Mouse (Mus musculus): ENCODE data around the gene Fgd5.
"Not testable (repeated sequence)": the region's sequence is repeated elsewhere in the genome, so short reads cannot be mapped to it uniquely, and the experiment has no call there.

Gene Fgd5

GRCm38 (mm10) chr6:91978371-91979300 lies at the start of gene Fgd5:
Gene Fgd5 (plus strand): TSS chr6:91978878.
- DNase-seq (ENCODE audit: low read depth, low spot score) = no peak

GRCm38 (mm10) chr6:91931231-91931630 lies 47.4 kb upstream of the Fgd5 start:
- DNase-seq (ENCODE audit: low read depth, low spot score) = no peak

- DNase-seq (ENCODE audit: low read depth, low spot score) = no peak
Measured at GRCm38 (mm10) chr6:91938491-91938890, 40.2 kb upstream of the Fgd5 start.

DNA sequence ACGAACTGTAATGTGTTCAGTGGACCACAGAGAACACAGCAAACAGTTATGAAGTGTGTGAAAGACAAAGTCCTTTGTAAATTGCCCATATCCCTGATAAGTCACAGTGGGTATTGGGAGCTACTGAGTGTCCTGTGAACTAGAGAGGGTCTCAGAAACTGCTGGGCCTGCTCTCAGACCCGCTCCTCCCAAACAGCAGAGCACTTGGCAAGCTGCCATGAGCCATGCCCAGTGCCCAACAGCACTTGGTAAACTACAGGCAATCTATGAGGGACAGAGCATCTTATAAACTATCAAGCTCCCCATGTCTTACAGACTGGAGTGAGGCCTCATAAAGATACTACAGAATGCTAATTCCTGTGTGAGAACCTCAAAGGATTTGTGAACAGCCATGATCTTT lies 30.3 kb upstream of the Fgd5 start:
- no peak for DNase-seq (ENCODE audit: low read depth, low spot score)

- DNase-seq (ENCODE audit: low read depth, low spot score) = not testable (repeated sequence)
Measured at GRCm38 (mm10) chr6:91958015-91958414, 20.7 kb upstream of the Fgd5 start.

DNA sequence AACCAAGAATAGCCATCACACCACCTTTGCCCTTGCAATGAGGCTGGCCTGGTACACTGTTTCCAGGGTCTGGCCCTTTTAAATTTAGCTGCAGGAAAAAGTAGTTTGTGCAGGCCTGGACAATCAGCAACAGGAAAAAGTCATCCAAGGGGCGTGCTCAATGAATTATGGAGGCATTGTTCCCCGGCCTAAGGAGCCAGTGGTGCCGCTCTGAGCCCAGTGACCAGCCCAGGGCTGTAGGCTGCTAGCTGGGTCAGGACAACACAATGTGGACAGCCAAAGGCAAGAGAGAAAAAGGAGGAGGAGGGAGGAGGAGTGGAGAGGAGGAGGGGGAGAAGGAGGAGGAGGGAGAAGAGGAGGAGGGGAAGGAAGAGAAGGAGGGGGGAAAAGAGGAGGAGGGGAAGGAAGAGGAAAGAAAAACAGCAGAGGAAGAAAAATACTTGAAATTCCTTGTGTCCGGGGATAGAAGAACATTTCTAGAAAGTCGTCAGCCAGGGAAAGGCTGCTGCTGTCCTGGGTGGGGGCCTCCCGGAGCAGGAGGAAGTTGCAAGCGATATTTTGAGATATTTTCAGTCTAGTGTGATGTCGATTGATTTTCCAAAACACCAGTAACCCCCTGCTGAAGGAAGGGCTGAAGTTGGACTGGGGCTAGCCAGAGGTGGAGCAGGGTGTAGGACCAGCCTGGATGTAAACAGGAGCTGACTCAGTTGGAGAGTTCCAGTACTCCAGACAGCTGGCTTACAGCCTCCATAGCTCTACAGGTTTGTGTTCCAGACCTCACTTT lies 18.5 kb upstream of the Fgd5 start:
- no peak for DNase-seq (ENCODE audit: low read depth, low spot score)

DNA sequence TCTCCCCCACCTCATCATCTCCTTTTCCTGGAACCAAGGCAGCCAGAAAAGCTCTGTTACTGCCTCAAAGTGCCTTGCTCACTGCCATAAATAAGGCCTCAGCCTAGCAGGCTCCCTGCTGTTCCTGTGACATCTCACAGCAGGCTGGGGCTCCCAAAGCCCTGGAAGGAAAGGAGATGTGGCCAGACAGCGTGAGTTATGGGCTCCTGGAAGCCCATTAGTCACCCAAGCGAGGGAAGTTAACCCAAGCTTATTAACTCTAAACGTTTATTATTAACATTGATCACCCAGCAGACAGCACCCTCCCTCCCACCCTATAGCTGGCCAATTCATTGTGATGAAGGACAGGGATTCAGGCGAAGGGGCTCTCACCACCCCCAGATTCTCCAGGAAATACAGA lies 15.2 kb upstream of the Fgd5 start:
- DNase-seq (ENCODE audit: low read depth, low spot score) = no peak

DNA sequence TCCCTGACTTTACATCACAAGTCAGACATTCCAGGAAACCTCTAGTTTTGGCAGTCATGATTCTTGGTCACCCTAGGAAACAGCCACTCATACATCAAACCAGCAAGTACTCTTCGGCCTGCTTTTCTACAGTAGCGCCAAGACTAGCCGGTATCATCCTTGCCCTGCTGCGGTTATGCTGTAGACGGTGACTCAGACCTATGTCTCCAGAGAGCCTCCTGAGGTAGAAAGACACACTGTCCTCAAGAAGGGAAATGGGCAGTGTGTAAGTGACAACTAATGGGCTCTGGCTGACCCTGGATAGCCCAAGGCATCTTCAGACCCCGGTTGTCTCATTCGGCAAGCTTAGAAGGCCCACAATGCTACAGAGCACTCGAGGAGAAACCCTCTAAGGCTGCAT lies 13.6 kb upstream of the Fgd5 start:
- no peak for DNase-seq (ENCODE audit: low read depth, low spot score)

DNA sequence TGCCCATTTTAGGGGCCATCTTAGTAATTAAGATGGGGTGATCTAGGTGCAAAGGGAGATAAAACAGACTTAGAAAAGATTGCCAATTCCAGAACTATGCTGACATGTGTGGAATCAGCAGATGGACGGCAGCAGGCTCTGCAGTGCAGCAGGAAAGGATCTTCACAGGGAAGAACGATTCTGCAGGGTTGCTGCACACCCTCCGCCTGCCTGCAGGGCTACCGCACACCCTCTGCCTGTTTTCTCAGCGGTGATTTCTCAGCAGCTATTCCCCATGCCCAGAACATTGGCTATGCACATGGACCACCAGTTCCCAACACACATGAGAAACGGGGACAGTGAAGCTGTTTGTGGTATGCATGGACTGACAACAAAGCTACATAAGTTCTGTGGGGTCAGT lies 12.7 kb upstream of the Fgd5 start:
- no peak for DNase-seq (ENCODE audit: low read depth, low spot score)

DNA sequence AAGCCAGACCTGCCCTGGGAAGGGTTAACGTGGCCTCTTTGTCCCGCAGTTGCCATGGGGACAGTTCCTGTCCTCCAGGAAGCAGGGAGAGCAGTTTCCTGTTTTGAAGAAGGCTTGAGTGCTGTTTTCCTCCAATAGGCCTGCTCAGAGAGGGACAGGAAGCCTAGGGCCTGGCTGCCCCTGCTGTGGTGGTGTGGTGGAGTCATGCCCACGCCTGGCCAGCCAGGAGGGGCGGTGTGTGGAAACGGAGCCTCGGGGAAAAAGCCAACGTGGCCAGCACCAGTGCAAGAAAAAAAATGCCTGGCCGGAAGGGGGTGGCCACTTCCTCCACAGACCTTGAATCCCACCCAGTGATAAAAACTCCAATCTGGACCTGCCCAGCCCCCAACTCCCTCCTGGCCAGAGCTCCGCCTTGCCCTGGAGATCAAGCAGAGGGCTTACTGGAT lies 6.5 kb upstream of the Fgd5 start:
- DNase-seq (ENCODE audit: low read depth, low spot score) = no peak

GRCm38 (mm10) chr6:91973972-91974371 lies 4.7 kb upstream of the Fgd5 start:
- no peak for DNase-seq (ENCODE audit: low read depth, low spot score)

GRCm38 (mm10) chr6:91979301-91979996 lies 771 bp downstream of the Fgd5 start:
- no peak for DNase-seq (ENCODE audit: low read depth, low spot score)

DNA sequence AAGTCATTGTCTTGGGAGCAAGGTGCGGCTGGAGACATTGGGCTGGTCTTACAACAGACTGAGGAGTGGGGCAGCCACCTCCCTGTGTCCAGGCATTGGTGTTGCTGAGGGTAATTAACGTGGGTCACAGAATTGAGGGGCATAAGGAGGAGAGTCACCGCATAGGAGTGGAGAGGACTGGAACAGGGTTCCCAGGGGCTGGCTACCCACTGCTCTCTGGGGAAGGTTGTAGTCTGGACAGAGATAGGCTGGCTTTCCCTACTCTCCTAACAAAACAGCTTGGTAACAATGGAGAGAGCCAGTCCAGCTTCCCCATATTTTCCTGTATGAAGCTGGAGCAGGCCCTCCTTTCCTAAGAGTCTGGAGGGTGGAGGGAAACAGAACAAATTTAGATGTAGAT lies 1.3 kb downstream of the Fgd5 start:
- DNase-seq (ENCODE audit: low read depth, low spot score) = no peak

- no peak for DNase-seq (ENCODE audit: low read depth, low spot score)
Measured at GRCm38 (mm10) chr6:91990101-91990500, 11.4 kb downstream of the Fgd5 start.

- DNase-seq (ENCODE audit: low read depth, low spot score) = no peak
Measured at GRCm38 (mm10) chr6:91992823-91993222, 14.1 kb downstream of the Fgd5 start.

DNA sequence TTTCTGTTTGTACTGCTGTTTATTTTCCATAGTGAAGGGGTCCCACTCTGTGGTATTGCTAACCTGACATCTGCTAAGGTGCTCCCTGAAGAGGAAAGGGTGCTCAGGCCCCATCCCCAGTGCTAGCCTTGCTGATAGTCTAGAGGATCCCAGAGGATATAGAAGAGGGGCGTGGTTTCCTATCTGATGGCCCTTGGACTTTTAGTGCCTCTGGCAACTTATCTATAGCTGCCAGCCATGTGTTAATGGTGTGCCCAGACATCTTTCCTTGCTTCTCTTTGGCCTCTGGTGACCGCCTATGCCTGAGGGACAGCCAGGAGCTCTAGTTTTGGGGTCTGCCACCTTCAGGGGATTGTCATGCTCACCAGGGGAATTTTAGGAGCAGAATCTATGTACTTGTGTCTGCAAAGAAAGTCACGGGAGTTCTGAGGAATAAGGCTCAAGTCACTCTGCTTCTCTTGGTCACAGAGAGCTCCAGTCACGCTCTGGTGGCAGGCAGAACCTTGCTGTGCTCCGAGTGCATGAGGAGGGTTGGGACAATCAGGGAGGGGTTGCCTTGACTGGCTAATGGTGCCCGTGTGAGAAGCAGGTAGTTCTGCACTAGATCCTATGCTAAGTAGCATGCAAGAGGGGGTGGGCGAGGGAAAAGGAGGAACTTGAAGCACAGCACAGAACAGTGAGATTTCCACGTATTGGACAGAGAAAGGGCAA lies 15.3 kb downstream of the Fgd5 start:
- no peak for DNase-seq (ENCODE audit: low read depth, low spot score)

- DNase-seq (ENCODE audit: low read depth, low spot score) = no peak
Measured at GRCm38 (mm10) chr6:91996072-91996471, 17.4 kb downstream of the Fgd5 start.

- DNase-seq (ENCODE audit: low read depth, low spot score) = no peak
Measured at GRCm38 (mm10) chr6:92002558-92003285, 24.0 kb downstream of the Fgd5 start.

DNA sequence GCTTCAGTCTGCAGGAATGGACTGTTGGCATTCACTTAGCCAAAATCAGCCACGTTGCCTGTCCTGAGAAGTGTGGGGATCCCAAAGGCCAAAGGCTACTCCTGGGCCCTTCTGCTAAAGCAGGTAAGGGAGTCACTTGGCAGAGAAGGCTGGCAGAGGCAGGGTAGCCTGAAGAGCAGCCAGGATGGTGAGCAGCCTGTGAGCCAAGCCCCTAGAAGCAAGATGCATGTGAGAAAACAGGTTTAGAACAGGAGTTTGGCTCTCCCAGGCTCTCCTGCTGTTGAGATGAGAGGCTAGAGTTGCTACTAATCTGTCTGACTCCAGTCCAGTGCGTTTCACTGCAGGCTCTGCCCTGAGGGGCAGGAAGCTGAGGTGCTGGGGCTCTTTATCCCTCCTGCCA lies 25.0 kb downstream of the Fgd5 start:
- no peak for DNase-seq (ENCODE audit: low read depth, low spot score)

DNA sequence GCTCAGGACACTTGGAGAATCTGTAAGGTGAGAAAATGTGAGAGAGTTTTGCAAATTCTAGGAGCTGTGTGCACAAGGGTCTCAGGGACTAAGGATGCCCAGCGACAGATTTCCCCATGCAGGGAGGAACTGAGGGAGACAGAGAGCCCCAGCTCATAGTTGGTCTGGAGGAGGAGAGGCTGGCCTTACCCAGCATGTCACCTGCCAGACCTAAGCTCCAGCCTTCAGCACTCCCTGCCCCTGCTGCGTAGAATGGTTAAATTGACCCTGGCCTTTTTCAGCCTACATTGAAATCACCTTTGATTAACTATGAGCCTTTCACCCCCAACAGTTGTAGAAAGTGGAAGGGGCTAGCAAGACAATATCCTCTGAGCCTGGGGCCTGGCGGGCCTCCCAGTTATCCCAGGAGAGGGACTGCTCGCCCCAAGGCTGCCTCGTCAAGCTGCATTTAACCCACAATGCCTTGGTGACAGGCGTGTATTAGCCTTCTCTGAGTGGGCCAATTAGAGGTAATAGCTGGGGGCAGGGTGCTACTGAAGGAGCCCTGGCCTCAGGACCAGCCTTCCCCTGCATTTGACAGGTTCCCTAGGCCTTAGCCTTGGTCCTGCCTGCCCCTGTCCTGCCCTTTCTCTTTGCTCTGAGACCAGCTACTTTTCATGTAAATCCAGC lies 25.6 kb downstream of the Fgd5 start:
- DNase-seq (ENCODE audit: low read depth, low spot score) = no peak

All from telencephalon, adult 2 months (tissue).